Mouse (Mus musculus) neural tube, embryonic 13.5 days (tissue): ENCODE results near the gene Grin2d. TPM values are rescaled to one million over a fixed set of nuclear protein-coding genes. Genes with fewer than 3 reads are reported as not detected.
"Not testable (repeated sequence)": the region's sequence is repeated elsewhere in the genome, so short reads cannot be mapped to it uniquely, and the experiment has no call there.

ENCODE experiments used
- ATAC-seq: fragments of 200-750 bp; cut with Nextera tagmentation; 2 replicates; pipeline ENCODE4 v1.8.0; 2017; ENCODE audit warnings: low read depth, mild to moderate bottlenecking, moderate TSS enrichment, moderate library complexity
- H3K27ac ChIP-seq: fragments of 300-500 bp; sonication (generic); replicated peaks from 2 replicates; pipeline ENCODE4 v1.5.1; 2015; ENCODE audit warnings: moderate library complexity, mild to moderate bottlenecking, inconsistent platforms
- H3K27me3 ChIP-seq: fragments of 300-500 bp; sonication (generic); 2 replicates; pipeline ENCODE4 v1.6.1; 2015; ENCODE audit warnings: mild to moderate bottlenecking, inconsistent platforms
- H3K36me3 ChIP-seq: fragments of 300-500 bp; sonication (generic); 2 replicates; pipeline ENCODE4 v1.6.1; 2015; ENCODE audit warnings: mild to moderate bottlenecking, inconsistent platforms
- H3K4me1 ChIP-seq: fragments of 300-500 bp; sonication (generic); replicated peaks from 2 replicates; pipeline ENCODE4 v1.6.1; 2015; ENCODE audit warnings: inconsistent platforms
- H3K4me2 ChIP-seq: fragments of 300-500 bp; sonication (generic); 2 replicates; pipeline ENCODE4 v1.6.1; 2015; ENCODE audit warnings: inconsistent platforms, mild to moderate bottlenecking, moderate library complexity
- H3K4me3 ChIP-seq: fragments of 300-500 bp; sonication (generic); 2 replicates; pipeline ENCODE4 v1.5.1; 2015; ENCODE audit warnings: mild to moderate bottlenecking, inconsistent platforms
- H3K9ac ChIP-seq: fragments of 300-500 bp; sonication (generic); 2 replicates; pipeline ENCODE4 v1.6.1; 2015; ENCODE audit warnings: moderate library complexity, mild to moderate bottlenecking, inconsistent platforms
- H3K9me3 ChIP-seq: fragments of 300-500 bp; sonication (generic); 2 replicates; pipeline ENCODE4 v1.6.1; 2016; ENCODE audit warnings: inconsistent platforms
- WGBS: fragments of 180-500 bp; shearing (Covaris S2); methylation state at CpG from one replicate; pipeline ENCODE4 v1.1.7; 2015; 5-methylcytosine and 5-hydroxymethylcytosine counted together
- polyA plus RNA-seq: library from polyadenylated mRNA; unstranded; fragments of >200 nt; fragmentation: Nextera tagmentation; extraction: Ambion mirVana; gene quantifications from 2 replicates; pipeline ENCODE4 v1.2.1, GENCODE M21; 2015

The Grin2d gene
- 1.6 and 2.1 TPM in 2 replicates for polyA plus RNA-seq

- WGBS = 96% methylated on average over 1 of the region's 1 CpGs
- not testable (repeated sequence) for H3K9me3 ChIP-seq, H3K9ac ChIP-seq, ATAC-seq, H3K27ac ChIP-seq, H3K27me3 ChIP-seq, H3K4me2 ChIP-seq, H3K4me3 ChIP-seq
- H3K4me1 ChIP-seq = peaks cover 18% of the 10 kb centered on the region
- H3K36me3 ChIP-seq = peaks cover 89% of the 10 kb centered on the region
These were observed at the start of gene Grin2d for GRCm38 (mm10) chr7:45878278-45878677. Gene Grin2d (minus strand): TSS chr7:45878378.

GRCm38 (mm10) chr7:45924429-45924816 lies 46.2 kb upstream of the Grin2d start:
- Histone ChIP-seq H3K4me1 (peaks cover 15% of the 10 kb centered on the region), H3K27me3 (peaks cover 22% of the 10 kb centered on the region), H3K9me3 (no peaks in the 10 kb centered on the region), H3K4me3 (peak overlapping the region; percentile 44), H3K9ac (peak overlapping the region; percentile 43; the same call in 1 of the 2 replicates), H3K27ac (no peak overlapping the region), H3K36me3 (no peaks in the 10 kb centered on the region), H3K4me2 (peak overlapping the region; percentile 54)
- 15% methylated on average over 14 of the region's 14 CpGs for WGBS
- no peak for ATAC-seq

DNA sequence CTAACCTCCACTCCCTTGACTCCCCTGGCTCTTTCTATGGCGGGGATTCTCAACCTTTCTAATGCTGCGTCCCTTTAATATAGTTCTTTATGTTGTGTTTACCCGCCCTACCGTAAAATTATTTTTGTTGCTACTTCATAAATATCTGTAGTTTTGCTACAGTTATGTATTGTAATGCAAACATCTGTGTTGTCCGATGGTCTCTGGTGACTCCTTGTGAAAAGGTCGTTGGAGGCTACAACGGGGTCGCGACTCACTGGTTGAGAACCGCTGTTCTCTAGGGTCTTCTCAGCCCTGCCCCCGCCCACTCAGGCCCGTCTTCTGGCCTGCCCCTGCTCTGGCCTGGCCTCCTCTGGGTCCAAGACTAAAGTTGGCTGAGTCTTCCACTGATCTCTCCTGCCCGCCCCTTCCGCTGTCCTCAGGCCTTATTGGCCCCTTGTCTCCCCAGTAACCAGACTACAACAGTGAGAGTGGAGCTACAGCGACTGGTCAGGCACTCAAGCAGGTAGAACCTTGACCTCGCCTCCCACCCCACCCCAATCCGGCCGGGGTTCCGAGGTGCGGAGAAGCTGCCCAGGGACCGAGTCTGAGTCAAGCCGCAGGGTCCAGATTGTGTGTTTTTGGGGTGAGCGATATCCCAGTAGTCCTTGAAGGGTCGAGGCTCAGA lies 45.7 kb upstream of the Grin2d start, which contains the start of gene Ccdc114:
Ccdc114 (plus strand) TSS at position 311 of the 667 bp plus-strand sequence.
- Histone ChIP-seq H3K9me3 (no peaks in the 10 kb centered on the region), H3K4me2 (peak within 1 kb of the TSS; percentile 54), H3K27me3 (peaks cover 17% of the 10 kb centered on the region), H3K27ac (peak within 1 kb of the TSS; percentile 86), H3K4me3 (peak within 1 kb of the TSS; percentile 44), H3K9ac (peak within 1 kb of the TSS; percentile 60), H3K4me1 (peaks cover 15% of the 10 kb centered on the region), H3K36me3 (no peaks in the 10 kb centered on the region)
- WGBS = 4% methylated on average over 24 of the region's 24 CpGs
- peak; percentile 55 for ATAC-seq

DNA sequence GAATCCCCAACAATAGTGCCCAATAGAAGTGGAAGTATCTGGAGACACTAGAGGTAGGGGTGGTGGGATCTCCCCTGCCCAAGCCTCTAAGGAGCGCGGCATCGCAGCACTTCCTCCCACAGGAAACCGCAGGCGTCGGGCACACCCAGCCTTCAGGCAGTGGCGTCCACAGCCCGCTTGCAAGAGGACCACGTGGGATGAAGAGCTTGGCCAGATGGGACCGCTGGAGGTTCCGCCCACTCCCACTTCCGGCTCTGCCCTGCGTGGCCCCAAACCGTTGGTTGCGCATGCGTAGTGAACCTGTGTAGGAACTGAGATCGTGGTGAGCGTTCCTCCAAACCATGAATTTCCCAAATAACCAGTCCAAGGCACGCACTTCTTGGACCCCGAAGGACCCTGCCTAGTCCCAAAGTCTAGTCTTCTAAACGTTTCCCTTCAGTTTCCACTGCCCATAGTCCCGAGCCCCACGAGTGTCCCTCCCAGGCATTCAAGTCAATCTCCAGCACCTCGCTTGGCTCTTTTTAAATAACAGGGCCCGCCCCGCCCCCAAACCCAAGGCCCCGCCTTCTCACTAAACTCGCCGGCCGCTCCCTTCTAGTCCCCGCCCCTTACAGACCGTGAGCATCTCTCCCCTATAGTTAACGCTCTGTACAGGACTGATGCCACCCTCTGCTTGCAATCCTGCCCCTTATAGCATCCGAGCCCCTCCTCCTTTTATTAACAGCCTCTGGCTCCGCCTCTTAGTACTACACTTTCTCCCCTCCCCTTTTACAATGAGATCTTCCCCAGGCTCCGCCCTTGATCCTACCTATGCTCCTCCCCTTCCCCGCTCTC lies 45.0 kb upstream of the Grin2d start:
- peak overlapping the region; percentile 86 for H3K27ac ChIP-seq
- H3K9me3 ChIP-seq = no peaks in the 10 kb centered on the region
- ATAC-seq = peak; percentile 93
- H3K4me3 ChIP-seq = peak overlapping the region; percentile 44
- H3K9ac ChIP-seq = peak overlapping the region; percentile 60
- peak overlapping the region; percentile 54 for H3K4me2 ChIP-seq
- peaks cover 14% of the 10 kb centered on the region for H3K27me3 ChIP-seq
- H3K4me1 ChIP-seq = peaks cover 15% of the 10 kb centered on the region
- no peaks in the 10 kb centered on the region for H3K36me3 ChIP-seq
- under 1% methylated on average over 37 of the region's 37 CpGs for WGBS

DNA sequence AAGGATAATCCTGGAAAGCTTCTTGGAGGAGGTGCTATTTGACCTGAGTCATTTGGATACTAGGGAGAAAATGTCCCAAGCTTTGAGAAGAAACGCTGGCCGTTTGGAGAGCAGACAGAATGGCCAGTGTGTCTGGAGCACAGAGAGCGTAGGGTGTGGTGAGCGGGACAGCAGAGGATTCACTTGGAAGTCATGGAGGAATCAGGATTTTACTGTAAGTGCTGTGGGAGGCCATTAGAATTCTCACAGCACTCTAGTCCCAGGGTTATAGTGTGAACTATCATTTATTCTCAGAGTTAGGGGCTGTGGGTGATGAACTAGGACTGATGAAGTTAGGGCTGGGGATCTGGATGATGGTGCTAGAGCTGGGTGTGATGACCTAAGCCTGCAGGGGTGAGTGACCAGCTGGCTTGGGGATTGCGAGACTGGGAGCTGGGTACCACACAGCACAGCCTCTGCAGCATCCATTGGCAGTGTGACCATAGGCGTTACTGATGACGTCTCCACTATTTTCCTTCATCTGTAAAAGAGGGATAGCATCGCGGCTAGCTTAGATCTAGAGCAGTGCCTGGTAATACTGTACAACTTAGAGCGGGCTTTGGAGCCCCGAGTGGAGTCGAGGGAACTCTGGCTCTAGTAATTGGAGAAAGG lies 43.9 kb upstream of the Grin2d start:
- Histone ChIP-seq H3K27ac (peak overlapping the region; percentile 86), H3K9ac (no peak overlapping the region)

GRCm38 (mm10) chr7:45921242-45921621 lies 43.1 kb upstream of the Grin2d start, which contains the start of gene Emp3:
Gene Emp3 (minus strand): TSS chr7:45921404.
- 42% methylated on average over 9 of the region's 9 CpGs for WGBS
- Histone ChIP-seq H3K4me1 (peaks cover 32% of the 10 kb centered on the region), H3K27me3 (no peaks in the 10 kb centered on the region), H3K36me3 (no peaks in the 10 kb centered on the region), H3K4me2 (peak within 1 kb of the TSS; percentile 54), H3K27ac (peak within 1 kb of the TSS; percentile 86), H3K9me3 (no peaks in the 10 kb centered on the region), H3K4me3 (peak within 1 kb of the TSS; percentile 32), H3K9ac (peak within 1 kb of the TSS; percentile 50)
- no peak for ATAC-seq

More for the DNA sequence above, 43.9 kb upstream of the Grin2d start:
- Histone ChIP-seq H3K4me1 (peaks cover 24% of the 10 kb centered on the region), H3K4me2 (peak overlapping the region; percentile 54), H3K36me3 (no peaks in the 10 kb centered on the region), H3K4me3 (no peak overlapping the region), H3K9me3 (no peaks in the 10 kb centered on the region), H3K27me3 (peaks cover 3% of the 10 kb centered on the region; the same call in 1 of the 2 replicates)
- WGBS = 85% methylated on average over 12 of the region's 12 CpGs
- no peak for ATAC-seq

DNA sequence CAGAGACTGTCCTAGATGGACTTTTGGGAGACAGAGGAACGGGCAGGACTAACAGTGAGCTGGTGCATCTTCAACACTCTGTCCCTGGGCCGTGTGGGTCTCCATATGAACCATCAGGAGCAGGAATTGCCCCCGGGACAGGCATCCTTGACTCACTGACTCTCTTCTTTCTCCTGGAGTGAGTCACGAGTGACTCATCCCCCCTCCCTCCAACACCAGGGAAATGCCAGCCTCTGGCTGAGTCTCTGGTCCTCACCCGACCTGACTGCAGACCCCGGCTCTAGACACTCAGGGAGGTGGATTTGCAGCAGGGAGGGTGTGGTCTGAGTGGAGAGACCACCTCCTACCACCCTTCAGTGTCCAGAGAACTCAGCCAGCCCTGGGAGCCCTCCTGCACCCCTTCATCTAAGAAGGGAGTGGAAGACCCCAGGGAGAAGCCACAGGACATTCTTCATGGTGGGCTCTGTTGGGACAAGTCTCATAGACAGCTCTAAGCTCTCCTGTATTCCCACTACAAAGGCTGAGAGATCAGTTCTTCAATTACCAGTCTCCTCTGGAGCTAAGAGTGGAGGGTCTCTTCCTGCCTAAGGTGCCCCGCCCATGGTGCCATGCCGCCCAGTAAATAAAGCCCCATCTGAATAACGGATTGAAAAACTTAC lies 42.5 kb upstream of the Grin2d start:
- Histone ChIP-seq H3K27ac (no peak overlapping the region), H3K4me1 (peaks cover 37% of the 10 kb centered on the region), H3K36me3 (no peaks in the 10 kb centered on the region), H3K9ac (peak overlapping the region; percentile 50), H3K4me3 (peak overlapping the region; percentile 32), H3K4me2 (peak overlapping the region; percentile 44), H3K27me3 (no peaks in the 10 kb centered on the region), H3K9me3 (no peaks in the 10 kb centered on the region)
- no peak for ATAC-seq
- 52% methylated on average over 9 of the region's 9 CpGs for WGBS

- H3K4me2 ChIP-seq = peak overlapping the region; percentile 44
- H3K9ac ChIP-seq = 0 out of 2 replicates have a peak overlapping the region, but pooled peaks have one; percentile 50
- H3K9me3 ChIP-seq = no peaks in the 10 kb centered on the region
- peak overlapping the region; percentile 32; the same call in 1 of the 2 replicates for H3K4me3 ChIP-seq
- 81% methylated on average over 4 of the region's 4 CpGs for WGBS
- H3K27ac ChIP-seq = no peak overlapping the region
- peaks cover 37% of the 10 kb centered on the region for H3K4me1 ChIP-seq
- no peaks in the 10 kb centered on the region for H3K27me3 ChIP-seq
- no peaks in the 10 kb centered on the region for H3K36me3 ChIP-seq
- ATAC-seq = no peak
These were observed 41.6 kb upstream of the Grin2d start for GRCm38 (mm10) chr7:45919761-45920160.

DNA sequence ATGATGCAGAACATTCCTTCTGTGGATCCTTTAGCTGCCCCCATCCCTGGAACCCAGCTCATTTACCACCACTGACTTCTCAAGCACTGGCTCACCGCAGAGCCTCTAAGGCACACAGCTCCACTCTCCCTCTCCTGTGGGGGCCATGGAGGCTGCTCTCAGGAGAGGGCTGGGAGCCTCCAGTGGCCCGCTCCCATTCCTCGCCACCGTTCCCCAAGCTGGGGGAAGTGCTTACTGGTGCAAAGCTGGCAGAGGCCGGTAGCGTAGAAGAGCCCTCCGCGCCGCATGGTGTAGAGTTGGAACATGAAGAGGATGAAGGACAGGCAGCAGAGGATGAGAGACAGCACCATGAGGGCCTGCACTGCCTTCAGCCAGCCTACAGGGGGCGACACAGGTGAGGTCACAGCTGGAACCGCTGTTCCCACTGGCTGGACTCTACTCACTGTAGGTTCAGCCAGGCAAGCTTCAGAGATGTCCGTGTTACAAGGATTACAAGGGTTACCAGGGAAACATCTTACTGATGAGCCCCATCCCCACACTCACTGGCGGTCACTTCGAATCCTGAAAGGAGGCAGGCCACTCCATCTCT lies 41.0 kb upstream of the Grin2d start:
- Histone ChIP-seq H3K9me3 (no peaks in the 10 kb centered on the region), H3K4me2 (0 out of 2 replicates have a peak overlapping the region, but pooled peaks have one; percentile 44), H3K9ac (no peak overlapping the region), H3K36me3 (no peaks in the 10 kb centered on the region), H3K27me3 (no peaks in the 10 kb centered on the region), H3K4me3 (no peak overlapping the region), H3K27ac (no peak overlapping the region), H3K4me1 (peaks cover 37% of the 10 kb centered on the region)
- 64% methylated on average over 14 of the region's 14 CpGs for WGBS
- ATAC-seq = no peak

DNA sequence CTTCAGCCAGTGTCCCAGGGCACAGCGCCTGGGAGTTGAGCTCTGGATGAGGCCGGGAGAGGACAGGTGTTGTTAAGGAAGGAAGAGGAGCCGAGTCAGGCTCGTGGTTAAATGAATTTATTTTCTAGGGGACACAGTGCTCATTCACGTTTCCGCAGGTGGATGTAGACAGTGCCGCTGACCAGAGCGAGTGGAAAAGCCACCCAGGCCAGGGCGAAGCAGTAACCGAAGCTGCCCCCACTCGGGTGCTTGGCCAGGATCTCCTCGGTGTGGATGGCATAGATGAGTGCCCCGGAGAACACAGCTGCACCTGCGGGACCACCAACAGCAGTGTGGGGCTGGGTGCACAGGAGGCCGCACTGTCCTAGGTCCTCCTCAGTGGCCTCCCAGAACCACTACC lies 39.7 kb upstream of the Grin2d start:
- ATAC-seq = no peak
- Histone ChIP-seq H3K4me2 (no peak overlapping the region), H3K9ac (peak overlapping the region; percentile 69), H3K27me3 (no peaks in the 10 kb centered on the region), H3K4me1 (peaks cover 34% of the 10 kb centered on the region), H3K27ac (peak overlapping the region; percentile 90; the same call in 1 of the 2 replicates), H3K36me3 (no peaks in the 10 kb centered on the region), H3K4me3 (no peak overlapping the region), H3K9me3 (no peaks in the 10 kb centered on the region)
- 91% methylated on average over 15 of the region's 15 CpGs for WGBS
